Mouse (Mus musculus): ENCODE data around the gene Rae1.

DNA sequence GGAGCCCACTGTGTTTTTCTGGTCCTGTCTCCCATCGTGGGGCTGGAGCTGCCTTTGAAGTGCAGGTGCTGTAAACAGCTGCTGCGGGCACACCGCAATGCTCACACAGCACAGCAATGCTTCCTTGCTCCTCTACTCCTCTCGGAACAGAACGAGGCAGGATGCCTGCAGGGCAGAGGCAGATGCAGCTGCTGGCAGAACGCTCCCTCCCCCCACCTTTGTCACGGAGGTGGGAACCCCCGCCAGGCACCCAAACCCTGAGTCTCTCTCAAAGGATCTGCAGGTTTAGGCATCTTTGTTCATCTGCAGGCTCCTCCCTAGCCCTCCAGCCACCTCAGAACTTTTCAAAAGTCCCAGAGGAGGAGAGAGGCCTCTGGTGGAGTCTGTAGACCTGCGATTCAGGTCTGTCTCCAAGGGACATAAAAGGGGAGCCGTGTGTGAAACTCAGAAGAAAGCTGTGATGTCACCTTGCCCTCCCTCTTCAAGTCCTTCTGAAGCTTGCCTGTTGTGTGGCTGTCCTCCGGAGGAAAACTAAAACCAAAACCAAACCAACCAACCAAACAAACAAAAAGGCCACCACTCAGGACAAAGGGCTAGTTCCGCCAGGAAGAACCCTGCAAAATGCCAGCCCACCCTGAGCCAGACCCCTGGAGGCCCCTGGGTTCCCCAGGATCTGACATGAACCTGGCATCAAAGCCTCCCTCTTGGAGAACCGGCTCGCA is 22.3 kb upstream of the Rae1 start, which contains the start of gene Spo11:
- TF ChIP-seq CTCF (IDR thresholded peaks at IDR 0.05; ENCODE audit: low read depth) = no peak
- no peak for TF ChIP-seq EP300 (IDR thresholded peaks at IDR 0.05; ENCODE audit: low read depth)

All from liver, embryonic 14.5 days (tissue).